Mouse (Mus musculus): ENCODE results near the gene Chrm2.
A peak's percentile ranks its signal among the peaks of the same experiment; 100 is the strongest.

Chrm2 gene

DNA sequence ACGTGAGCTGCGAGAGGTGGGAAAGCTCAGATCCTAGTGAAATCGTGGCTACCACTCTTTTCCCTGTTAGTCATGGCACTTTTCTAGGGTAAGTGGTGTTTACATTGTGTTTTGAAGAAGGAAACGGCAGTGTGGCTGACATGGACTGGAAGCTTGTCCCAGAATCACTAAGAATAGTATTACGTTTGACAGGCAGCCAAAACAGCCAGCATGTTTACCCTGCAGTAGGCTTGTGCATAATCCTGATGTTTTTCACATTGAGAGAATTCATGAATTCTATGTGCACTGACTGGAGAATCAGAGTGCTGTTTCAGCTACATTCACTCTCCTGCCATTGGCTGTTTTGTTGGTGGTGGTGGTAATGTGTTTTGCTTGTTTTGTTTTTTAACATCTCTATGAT, 129.4 kb downstream of the Chrm2 start:
- DNase-seq (ENCODE audit: low spot score in 2 of 2) = peak; percentile 10 to 13

DNA sequence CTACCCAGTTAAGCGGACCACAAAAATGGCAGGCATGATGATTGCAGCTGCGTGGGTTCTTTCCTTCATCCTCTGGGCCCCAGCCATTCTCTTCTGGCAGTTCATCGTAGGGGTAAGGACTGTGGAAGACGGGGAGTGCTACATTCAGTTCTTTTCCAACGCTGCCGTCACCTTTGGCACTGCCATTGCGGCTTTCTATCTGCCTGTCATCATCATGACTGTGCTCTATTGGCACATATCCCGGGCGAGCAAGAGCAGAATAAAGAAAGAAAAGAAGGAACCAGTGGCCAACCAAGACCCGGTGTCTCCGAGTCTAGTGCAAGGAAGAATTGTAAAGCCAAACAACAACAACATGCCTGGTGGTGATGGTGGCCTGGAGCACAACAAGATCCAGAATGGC, 135.7 kb downstream of the Chrm2 start:
- no peak for DNase-seq (ENCODE audit: low spot score in 2 of 2)

DNA sequence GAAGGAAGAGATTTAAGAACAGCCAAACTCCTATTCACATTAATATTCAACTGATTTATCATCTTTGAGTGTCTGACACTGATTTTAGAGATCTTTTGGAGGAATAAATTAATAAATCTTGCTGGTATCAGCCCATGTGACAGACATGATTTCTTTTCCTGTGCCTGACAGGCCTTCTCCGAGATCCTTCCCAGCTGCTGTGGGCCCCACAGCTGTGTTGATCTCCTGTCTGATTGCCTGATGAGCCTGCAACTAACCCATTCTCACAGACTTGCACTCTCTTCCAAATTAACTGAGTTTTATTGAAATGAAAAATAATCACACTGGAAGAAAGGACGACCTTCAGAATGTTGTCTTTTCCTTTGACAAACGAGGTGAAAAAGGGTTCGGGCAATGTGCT, 140.6 kb downstream of the Chrm2 start:
- no peak for DNase-seq (ENCODE audit: low spot score in 2 of 2)

DNA sequence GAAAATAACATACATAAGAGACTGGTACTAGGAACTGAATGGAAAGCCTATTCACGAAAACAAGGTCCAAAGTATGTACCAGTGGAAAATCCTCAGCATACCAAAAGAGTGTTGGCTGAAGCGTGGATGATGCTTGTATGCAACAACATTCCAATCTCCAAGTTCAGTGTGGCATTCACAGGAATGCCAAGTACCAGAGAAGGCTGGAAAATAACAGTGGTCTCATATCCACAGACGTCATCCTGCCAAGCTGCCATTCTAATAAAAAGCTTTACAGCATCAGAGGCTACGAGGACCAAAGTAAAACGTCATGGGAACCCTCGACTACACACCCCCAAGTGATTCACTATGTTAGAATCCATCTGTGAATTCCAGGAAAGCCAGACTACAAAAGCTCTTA, 153.4 kb downstream of the Chrm2 start:
- no peak for DNase-seq (ENCODE audit: low spot score in 2 of 2)

DNA sequence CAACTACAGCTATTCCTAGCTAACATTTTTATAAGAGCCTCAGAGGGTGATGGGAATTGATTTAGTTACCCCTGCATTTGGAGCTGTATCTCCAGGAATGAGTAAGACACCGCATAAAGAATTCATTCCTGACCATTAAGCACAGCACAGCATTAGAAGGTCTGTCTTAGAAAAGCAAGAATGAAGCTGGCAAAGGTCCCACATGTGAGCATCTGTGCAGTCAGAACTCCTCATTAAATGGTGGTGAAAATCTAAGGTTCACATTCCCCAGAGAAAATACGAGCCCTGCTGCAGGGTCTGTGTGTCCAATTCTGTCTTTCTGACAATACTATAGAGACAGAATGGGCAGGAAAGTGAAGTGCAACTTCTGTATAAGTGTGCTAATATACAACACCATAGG, 179.0 kb downstream of the Chrm2 start:
- no peak for DNase-seq (ENCODE audit: low spot score in 2 of 2)

All from left cerebral cortex, adult 9 months (tissue).